Mouse (Mus musculus) intestine, embryonic 16.5 days (tissue): Measurements from ENCODE around the gene Ino80. TPM values are rescaled to one million over a fixed set of nuclear protein-coding genes. Genes with fewer than 3 reads are reported as not detected.

ENCODE experiments used
- ATAC-seq: fragments of 200-750 bp; cut with Nextera tagmentation; 2 replicates; pipeline ENCODE4 v1.8.0; 2017; ENCODE audit warnings: moderate TSS enrichment, moderate library complexity
- H3K27ac ChIP-seq: fragments of 300-500 bp; sonication (generic); 2 replicates; pipeline ENCODE4 v1.5.1; 2014; ENCODE audit warnings: mild to moderate bottlenecking, low read length
- H3K27me3 ChIP-seq: fragments of 300-500 bp; sonication (generic); replicated peaks from 2 replicates; pipeline ENCODE4 v1.6.1; 2014; ENCODE audit warnings: low read length, control low read depth, mixed read lengths; ENCODE audit not compliant: control insufficient read depth, insufficient read depth
- H3K36me3 ChIP-seq: fragments of 300-500 bp; sonication (generic); 2 replicates; pipeline ENCODE4 v1.6.1; 2014; ENCODE audit warnings: low read length, control low read depth; ENCODE audit not compliant: control insufficient read depth, insufficient read depth
- H3K4me1 ChIP-seq: fragments of 300-500 bp; sonication (generic); 2 replicates; pipeline ENCODE4 v1.6.1; 2014; ENCODE audit warnings: low read length, control low read depth, mixed read lengths; ENCODE audit not compliant: control insufficient read depth, insufficient read depth
- H3K4me2 ChIP-seq: fragments of 300-500 bp; sonication (generic); 2 replicates; pipeline ENCODE4 v1.6.1; 2014; ENCODE audit warnings: low read depth, low read length, control low read depth
- H3K4me3 ChIP-seq: fragments of 300-500 bp; sonication (generic); 2 replicates; pipeline ENCODE4 v1.5.1; 2014; ENCODE audit warnings: mild to moderate bottlenecking, low read length
- H3K9ac ChIP-seq: fragments of 300-500 bp; sonication (generic); 2 replicates; pipeline ENCODE4 v1.6.1; 2014; ENCODE audit warnings: low read depth, low read length
- H3K9me3 ChIP-seq: fragments of 300-500 bp; sonication (generic); 2 replicates; pipeline ENCODE4 v1.6.1; 2016; ENCODE audit warnings: low read length, control low read depth; ENCODE audit not compliant: control insufficient read depth
- WGBS: fragments of 180-500 bp; shearing (Covaris S2); extraction: QIAGEN DNeasy Blood & Tissue Kit; methylation state at CpG from one replicate; pipeline ENCODE4 v1.1.7; 2014; 5-methylcytosine and 5-hydroxymethylcytosine counted together
- polyA plus RNA-seq: library from polyadenylated mRNA; unstranded; fragments of >200 nt; fragmentation: Nextera tagmentation; extraction: Ambion mirVana; gene quantifications from 2 replicates; pipeline ENCODE4 v1.2.1, GENCODE M21; 2015

Ino80 gene
- polyA plus RNA-seq, 1 experiment from 2014 or later = 3.4 TPM

- WGBS = 85% methylated on average over 8 of the region's 8 CpGs
- Histone ChIP-seq H3K4me1 (peaks cover 8% of the 10 kb centered on the region), H3K27me3 (peaks cover 12% of the 10 kb centered on the region; the same call in 1 of the 2 replicates), H3K4me2 (no peak overlapping the region), H3K4me3 (no peak overlapping the region), H3K36me3 (no peaks in the 10 kb centered on the region), H3K27ac (no peak overlapping the region), H3K9ac (no peak overlapping the region), H3K9me3 (no peaks in the 10 kb centered on the region)
- no peak for ATAC-seq
These were observed 123.8 kb downstream of the Ino80 start for GRCm38 (mm10) chr2:119353707-119354106.

- Histone ChIP-seq H3K4me3 (peak within 1 kb of the TSS; percentile 56), H3K27me3 (peaks cover 12% of the 10 kb centered on the region; the same call in 1 of the 2 replicates), H3K4me1 (peaks cover 8% of the 10 kb centered on the region), H3K36me3 (no peaks in the 10 kb centered on the region), H3K4me2 (peak within 1 kb of the TSS; percentile 91), H3K9me3 (no peaks in the 10 kb centered on the region), H3K27ac (no peak within 1 kb of the TSS), H3K9ac (peak within 1 kb of the TSS; percentile 70)
- WGBS = 5% methylated on average over 58 of the region's 58 CpGs
- ATAC-seq = peak; percentile 95
These were observed 126.7 kb downstream of the Ino80 start, which contains the start of gene Chac1 for GRCm38 (mm10) chr2:119350555-119351486. Gene Chac1 (plus strand): TSS chr2:119351229.

GRCm38 (mm10) chr2:119344537-119345138, 132.8 kb downstream of the Ino80 start:
- Histone ChIP-seq H3K27me3 (no peaks in the 10 kb centered on the region), H3K4me3 (no peak overlapping the region), H3K4me1 (no peaks in the 10 kb centered on the region), H3K27ac (no peak overlapping the region), H3K9me3 (no peaks in the 10 kb centered on the region), H3K36me3 (no peaks in the 10 kb centered on the region), H3K9ac (no peak overlapping the region), H3K4me2 (no peak overlapping the region)
- WGBS = 39% methylated on average over 6 of the region's 6 CpGs
- ATAC-seq = no peak

GRCm38 (mm10) chr2:119337425-119338265, 139.8 kb downstream of the Ino80 start:
- peaks cover 9% of the 10 kb centered on the region for H3K4me1 ChIP-seq
- WGBS = 8% methylated on average over 60 of the region's 60 CpGs

GRCm38 (mm10) chr2:119336470-119336869, 141.0 kb downstream of the Ino80 start:
- WGBS = 73% methylated on average over 10 of the region's 10 CpGs
- ATAC-seq = no peak
- Histone ChIP-seq H3K36me3 (no peaks in the 10 kb centered on the region), H3K4me2 (no peak overlapping the region), H3K9ac (no peak overlapping the region), H3K4me1 (peaks cover 9% of the 10 kb centered on the region), H3K27me3 (no peaks in the 10 kb centered on the region), H3K4me3 (no peak overlapping the region), H3K27ac (peak overlapping the region; percentile 14; the same call in 1 of the 2 replicates), H3K9me3 (no peaks in the 10 kb centered on the region)

More at GRCm38 (mm10) chr2:119337425-119338265, 139.8 kb downstream of the Ino80 start:
- Histone ChIP-seq H3K4me3 (peak overlapping the region; percentile 58), H3K27ac (peak overlapping the region; percentile 34), H3K9me3 (no peaks in the 10 kb centered on the region), H3K4me2 (peak overlapping the region; percentile 92), H3K9ac (peak overlapping the region; percentile 81), H3K36me3 (no peaks in the 10 kb centered on the region), H3K27me3 (no peaks in the 10 kb centered on the region)
- peak; percentile 93 for ATAC-seq

GRCm38 (mm10) chr2:119336002-119336401, 141.5 kb downstream of the Ino80 start:
- no peak overlapping the region for H3K27ac ChIP-seq
- no peak for ATAC-seq
- no peaks in the 10 kb centered on the region for H3K36me3 ChIP-seq
- H3K4me2 ChIP-seq = no peak overlapping the region
- no peaks in the 10 kb centered on the region for H3K27me3 ChIP-seq
- H3K4me1 ChIP-seq = peaks cover 9% of the 10 kb centered on the region
- WGBS = 73% methylated on average over 2 of the region's 2 CpGs
- H3K4me3 ChIP-seq = no peak overlapping the region
- no peak overlapping the region for H3K9ac ChIP-seq
- no peaks in the 10 kb centered on the region for H3K9me3 ChIP-seq

- H3K9me3 ChIP-seq = no peaks in the 10 kb centered on the region
- H3K27ac ChIP-seq = no peak overlapping the region
- no peak for ATAC-seq
- no peak overlapping the region for H3K4me2 ChIP-seq
- no peak overlapping the region for H3K4me3 ChIP-seq
- WGBS = 70% methylated on average over 1 of the region's 1 CpGs
- H3K27me3 ChIP-seq = no peaks in the 10 kb centered on the region
- H3K36me3 ChIP-seq = no peaks in the 10 kb centered on the region
- no peak overlapping the region for H3K9ac ChIP-seq
- H3K4me1 ChIP-seq = peaks cover 9% of the 10 kb centered on the region
These were observed 142.0 kb downstream of the Ino80 start for GRCm38 (mm10) chr2:119335535-119335934.

- H3K4me2 ChIP-seq = no peak overlapping the region
These were observed 142.4 kb downstream of the Ino80 start for GRCm38 (mm10) chr2:119334964-119335525.

More at GRCm38 (mm10) chr2:119334964-119335525, 142.4 kb downstream of the Ino80 start:
- no peak for ATAC-seq
- H3K9ac ChIP-seq = no peak overlapping the region
- no peak overlapping the region for H3K4me3 ChIP-seq
- H3K27ac ChIP-seq = no peak overlapping the region
- no peaks in the 10 kb centered on the region for H3K27me3 ChIP-seq
- H3K36me3 ChIP-seq = no peaks in the 10 kb centered on the region
- H3K9me3 ChIP-seq = no peaks in the 10 kb centered on the region
- peaks cover 9% of the 10 kb centered on the region for H3K4me1 ChIP-seq
- 82% methylated on average over 7 of the region's 7 CpGs for WGBS
